Mouse (Mus musculus): ENCODE data around the gene Ptprm. TPM values are rescaled to one million over a fixed set of nuclear protein-coding genes. Genes with fewer than 3 reads are reported as not detected.

The Ptprm gene
- polyA plus RNA-seq, 1 experiment from 2014 or later: 17.6 TPM

GRCm38 (mm10) chr17:67343471-67343870 lies 10.8 kb downstream of the Ptprm start:
- Histone ChIP-seq H3K27me3 (no peaks in the 10 kb centered on the region), H3K9ac (no peak overlapping the region), H3K27ac (replicated peaks) (no peak overlapping the region), H3K9me3 (replicated peaks) (no peaks in the 10 kb centered on the region), H3K36me3 (no peaks in the 10 kb centered on the region), H3K4me3 (replicated peaks) (no peak overlapping the region), H3K4me1 (no peaks in the 10 kb centered on the region), H3K4me2 (replicated peaks) (no peak overlapping the region)
- ATAC-seq (ENCODE audit: insufficient number of reproducible peaks, low FRiP score, low TSS enrichment, low read depth): no peak
- WGBS: 76% methylated on average over 2 of the region's 2 CpGs

- 77% methylated on average over 6 of the region's 6 CpGs for WGBS
Measured at GRCm38 (mm10) chr17:67343006-67343405, 11.3 kb downstream of the Ptprm start.

GRCm38 (mm10) chr17:67340362-67340761 lies 13.9 kb downstream of the Ptprm start:
- Histone ChIP-seq H3K4me3 (replicated peaks) (no peak overlapping the region), H3K4me2 (replicated peaks) (no peak overlapping the region), H3K9me3 (replicated peaks) (no peaks in the 10 kb centered on the region), H3K36me3 (no peaks in the 10 kb centered on the region), H3K27ac (replicated peaks) (no peak overlapping the region), H3K9ac (no peak overlapping the region), H3K4me1 (no peaks in the 10 kb centered on the region), H3K27me3 (no peaks in the 10 kb centered on the region)
- ATAC-seq (ENCODE audit: insufficient number of reproducible peaks, low FRiP score, low TSS enrichment, low read depth): no peak
- WGBS: 58% methylated on average over 6 of the region's 6 CpGs

More at GRCm38 (mm10) chr17:67343006-67343405, 11.3 kb downstream of the Ptprm start:
- no peak overlapping the region for H3K4me2 ChIP-seq (replicated peaks)
- H3K36me3 ChIP-seq: no peaks in the 10 kb centered on the region
- no peaks in the 10 kb centered on the region for H3K9me3 ChIP-seq (replicated peaks)
- H3K9ac ChIP-seq: no peak overlapping the region
- no peaks in the 10 kb centered on the region for H3K4me1 ChIP-seq
- H3K27me3 ChIP-seq: no peaks in the 10 kb centered on the region
- H3K4me3 ChIP-seq (replicated peaks): no peak overlapping the region
- H3K27ac ChIP-seq (replicated peaks): no peak overlapping the region
- ATAC-seq (ENCODE audit: insufficient number of reproducible peaks, low FRiP score, low TSS enrichment, low read depth): no peak

- Histone ChIP-seq H3K9me3 (replicated peaks) (no peaks in the 10 kb centered on the region), H3K4me3 (replicated peaks) (no peak overlapping the region), H3K36me3 (no peaks in the 10 kb centered on the region), H3K27ac (replicated peaks) (no peak overlapping the region), H3K9ac (no peak overlapping the region), H3K4me2 (replicated peaks) (no peak overlapping the region), H3K27me3 (no peaks in the 10 kb centered on the region), H3K4me1 (no peaks in the 10 kb centered on the region)
- no peak for ATAC-seq (ENCODE audit: insufficient number of reproducible peaks, low FRiP score, low TSS enrichment, low read depth)
- 76% methylated on average over 5 of the region's 5 CpGs for WGBS
Measured at GRCm38 (mm10) chr17:67339569-67339968, 14.7 kb downstream of the Ptprm start.

GRCm38 (mm10) chr17:67334310-67334709 lies 19.9 kb downstream of the Ptprm start:
- no peak for ATAC-seq (ENCODE audit: insufficient number of reproducible peaks, low FRiP score, low TSS enrichment, low read depth)
- Histone ChIP-seq H3K27me3 (no peaks in the 10 kb centered on the region), H3K9me3 (replicated peaks) (no peaks in the 10 kb centered on the region), H3K9ac (no peak overlapping the region), H3K4me3 (replicated peaks) (no peak overlapping the region), H3K4me1 (no peaks in the 10 kb centered on the region), H3K36me3 (no peaks in the 10 kb centered on the region), H3K27ac (replicated peaks) (no peak overlapping the region), H3K4me2 (replicated peaks) (no peak overlapping the region)
- WGBS: 85% methylated on average over 3 of the region's 3 CpGs

GRCm38 (mm10) chr17:67329435-67329834 lies 24.8 kb downstream of the Ptprm start:
- no peaks in the 10 kb centered on the region for H3K36me3 ChIP-seq
- H3K9ac ChIP-seq: no peak overlapping the region
- no peak for ATAC-seq (ENCODE audit: insufficient number of reproducible peaks, low FRiP score, low TSS enrichment, low read depth)
- H3K4me3 ChIP-seq (replicated peaks): no peak overlapping the region
- no peaks in the 10 kb centered on the region for H3K27me3 ChIP-seq
- no peak overlapping the region for H3K27ac ChIP-seq (replicated peaks)
- no peaks in the 10 kb centered on the region for H3K4me1 ChIP-seq
- 47% methylated on average over 4 of the region's 4 CpGs for WGBS
- no peak overlapping the region for H3K4me2 ChIP-seq (replicated peaks)
- no peaks in the 10 kb centered on the region for H3K9me3 ChIP-seq (replicated peaks)

- Histone ChIP-seq H3K4me3 (replicated peaks) (no peak overlapping the region), H3K9ac (no peak overlapping the region), H3K4me1 (0 out of 2 replicates have a peak, but pooled peaks cover 3% of the 10 kb centered on the region), H3K36me3 (no peaks in the 10 kb centered on the region), H3K27me3 (no peaks in the 10 kb centered on the region), H3K9me3 (replicated peaks) (no peaks in the 10 kb centered on the region), H3K4me2 (replicated peaks) (no peak overlapping the region), H3K27ac (replicated peaks) (no peak overlapping the region)
- ATAC-seq (ENCODE audit: insufficient number of reproducible peaks, low FRiP score, low TSS enrichment, low read depth): no peak
- 16% methylated on average over 1 of the region's 1 CpGs for WGBS
Measured at GRCm38 (mm10) chr17:67324499-67324832, 29.8 kb downstream of the Ptprm start.

GRCm38 (mm10) chr17:67323777-67324498 lies 30.3 kb downstream of the Ptprm start:
- Histone ChIP-seq H3K9ac (no peak overlapping the region), H3K9me3 (replicated peaks) (no peaks in the 10 kb centered on the region), H3K4me3 (replicated peaks) (no peak overlapping the region), H3K27ac (replicated peaks) (no peak overlapping the region), H3K36me3 (no peaks in the 10 kb centered on the region), H3K4me1 (0 out of 2 replicates have a peak, but pooled peaks cover 3% of the 10 kb centered on the region), H3K27me3 (no peaks in the 10 kb centered on the region), H3K4me2 (replicated peaks) (no peak overlapping the region)
- no peak for ATAC-seq (ENCODE audit: insufficient number of reproducible peaks, low FRiP score, low TSS enrichment, low read depth)
- 31% methylated on average over 11 of the region's 11 CpGs for WGBS

GRCm38 (mm10) chr17:67314491-67315205 lies 39.6 kb downstream of the Ptprm start:
- 54% methylated on average over 4 of the region's 4 CpGs for WGBS
- no peaks in the 10 kb centered on the region for H3K4me1 ChIP-seq
- no peak overlapping the region for H3K4me2 ChIP-seq (replicated peaks)
- H3K9me3 ChIP-seq (replicated peaks): no peaks in the 10 kb centered on the region
- no peak for ATAC-seq (ENCODE audit: insufficient number of reproducible peaks, low FRiP score, low TSS enrichment, low read depth)
- H3K9ac ChIP-seq: no peak overlapping the region
- H3K4me3 ChIP-seq (replicated peaks): no peak overlapping the region
- H3K27me3 ChIP-seq: no peaks in the 10 kb centered on the region
- no peaks in the 10 kb centered on the region for H3K36me3 ChIP-seq
- no peak overlapping the region for H3K27ac ChIP-seq (replicated peaks)

GRCm38 (mm10) chr17:67308421-67308820 lies 45.8 kb downstream of the Ptprm start:
- peaks cover 16% of the 10 kb centered on the region for H3K4me1 ChIP-seq
- 64% methylated on average over 3 of the region's 3 CpGs for WGBS
- H3K9me3 ChIP-seq (replicated peaks): no peaks in the 10 kb centered on the region; the same call in 1 of the 2 replicates
- H3K27me3 ChIP-seq: no peaks in the 10 kb centered on the region
- no peak overlapping the region for H3K27ac ChIP-seq (replicated peaks)
- H3K36me3 ChIP-seq: no peaks in the 10 kb centered on the region
- H3K4me3 ChIP-seq (replicated peaks): no peak overlapping the region
- no peak overlapping the region for H3K4me2 ChIP-seq (replicated peaks)
- H3K9ac ChIP-seq: no peak overlapping the region
- no peak for ATAC-seq (ENCODE audit: insufficient number of reproducible peaks, low FRiP score, low TSS enrichment, low read depth)

GRCm38 (mm10) chr17:67306066-67306845 lies 48.0 kb downstream of the Ptprm start:
- no peak overlapping the region for H3K4me2 ChIP-seq (replicated peaks)
- WGBS: 60% methylated on average over 10 of the region's 10 CpGs
- no peaks in the 10 kb centered on the region; the same call in 1 of the 2 replicates for H3K9me3 ChIP-seq (replicated peaks)
- no peaks in the 10 kb centered on the region for H3K36me3 ChIP-seq
- no peaks in the 10 kb centered on the region for H3K27me3 ChIP-seq
- H3K4me3 ChIP-seq (replicated peaks): no peak overlapping the region
- ATAC-seq (ENCODE audit: insufficient number of reproducible peaks, low FRiP score, low TSS enrichment, low read depth): no peak
- H3K4me1 ChIP-seq: peaks cover 18% of the 10 kb centered on the region
- no peak overlapping the region for H3K9ac ChIP-seq
- H3K27ac ChIP-seq (replicated peaks): no peak overlapping the region
